Mouse (Mus musculus) liver, postnatal 0 days (tissue): ENCODE data around the gene Ndufb8. TPM values are rescaled to one million over a fixed set of nuclear protein-coding genes. Genes with fewer than 3 reads are reported as not detected.

Experiments used
- ATAC-seq: fragments of 200-750 bp; cut with Nextera tagmentation; 2 replicates; pipeline ENCODE4 v1.8.0; 2017; ENCODE audit warnings: mild to moderate bottlenecking, moderate library complexity
- DNase-seq: peaks from one replicate; pipeline ENCODE4 v3.0.0-alpha.2; 2016
- H3K27ac ChIP-seq: fragments of 300-500 bp; sonication (generic); 2 replicates; pipeline ENCODE4 v1.5.1; 2014; ENCODE audit warnings: antibody characterized with exemption, moderate library complexity, mild to moderate bottlenecking, low read depth
- H3K27me3 ChIP-seq: fragments of 300-500 bp; sonication (generic); 2 replicates; pipeline ENCODE4 v1.6.1; 2014; ENCODE audit warnings: low read length, control low read depth, mixed read lengths; ENCODE audit not compliant: insufficient read depth
- H3K36me3 ChIP-seq: fragments of 300-500 bp; sonication (generic); replicated peaks from 2 replicates; pipeline ENCODE4 v1.6.1; 2014; ENCODE audit warnings: mild to moderate bottlenecking, control low read depth, low read length, moderate library complexity, mixed read lengths; ENCODE audit not compliant: insufficient read depth
- H3K4me1 ChIP-seq: fragments of 300-500 bp; sonication (generic); 2 replicates; pipeline ENCODE4 v1.6.1; 2014; ENCODE audit warnings: antibody characterized with exemption, mild to moderate bottlenecking, control low read depth; ENCODE audit not compliant: insufficient read depth
- H3K4me2 ChIP-seq: fragments of 300-500 bp; sonication (generic); 2 replicates; pipeline ENCODE4 v1.6.1; 2014; ENCODE audit warnings: low read depth, mild to moderate bottlenecking, low read length, moderate library complexity, mixed read lengths
- H3K4me3 ChIP-seq: fragments of 300-500 bp; sonication (generic); 2 replicates; pipeline ENCODE4 v1.5.1; 2014; ENCODE audit warnings: low read depth, low read length
- H3K9ac ChIP-seq: fragments of 300-500 bp; sonication (generic); replicated peaks from 2 replicates; pipeline ENCODE4 v1.6.1; 2014; ENCODE audit warnings: mild to moderate bottlenecking, moderate library complexity
- H3K9me3 ChIP-seq: fragments of 300-500 bp; sonication (generic); 2 replicates; pipeline ENCODE4 v1.6.1; 2016; ENCODE audit warnings: mild to moderate bottlenecking, control low read depth, low read length, mixed read lengths
- CTCF ChIP-seq: sonication (generic); IDR thresholded peaks from 2 replicates; pipeline ENCODE4 v1.5.1; 2016; ENCODE audit warnings: antibody characterized with exemption, low read depth
- EP300 ChIP-seq: IDR thresholded peaks from 2 replicates; pipeline ENCODE4 v1.6.1; 2016; ENCODE audit warnings: antibody characterized with exemption, low read depth, mild to moderate bottlenecking
- WGBS: fragments of 180-500 bp; shearing (Covaris S2); extraction: QIAGEN DNeasy Blood & Tissue Kit; methylation state at CpG from one replicate; pipeline ENCODE4 v1.1.7; 2014; ENCODE audit not compliant: insufficient replicate concordance; 5-methylcytosine and 5-hydroxymethylcytosine counted together
- polyA plus RNA-seq: library from polyadenylated mRNA; unstranded; fragments of >200 nt; fragmentation: Nextera tagmentation; extraction: Ambion mirVana; gene quantifications from 2 replicates; pipeline ENCODE4 v1.2.1, GENCODE M21; 2015

The Ndufb8 gene
- polyA plus RNA-seq, 1 experiment from 2014 or later = 410 TPM

GRCm38 (mm10) chr19:44513054-44513833 lies 42.0 kb downstream of the Ndufb8 start:
- 22% methylated on average over 11 of the region's 11 CpGs for WGBS
- Histone ChIP-seq H3K36me3 (no peaks in the 10 kb centered on the region), H3K9ac (no peak overlapping the region), H3K27ac (no peak overlapping the region), H3K4me2 (no peak overlapping the region), H3K27me3 (peaks cover 70% of the 10 kb centered on the region), H3K4me1 (peaks cover 8% of the 10 kb centered on the region), H3K4me3 (no peak overlapping the region), H3K9me3 (no peaks in the 10 kb centered on the region)
- DNase-seq = no peak
- no peak for ATAC-seq
- no peak for TF ChIP-seq CTCF
- TF ChIP-seq EP300 = no peak

- no peak for DNase-seq
- Histone ChIP-seq H3K27me3 (peaks cover 70% of the 10 kb centered on the region), H3K4me3 (no peak overlapping the region), H3K36me3 (no peaks in the 10 kb centered on the region), H3K4me2 (no peak overlapping the region), H3K9ac (no peak overlapping the region), H3K4me1 (peaks cover 8% of the 10 kb centered on the region), H3K9me3 (no peaks in the 10 kb centered on the region), H3K27ac (no peak overlapping the region)
- no peak for ATAC-seq
- TF ChIP-seq EP300 = no peak
- no peak for TF ChIP-seq CTCF
- 36% methylated on average over 5 of the region's 5 CpGs for WGBS
Observed at GRCm38 (mm10) chr19:44512601-44513000, 42.6 kb downstream of the Ndufb8 start.

GRCm38 (mm10) chr19:44511451-44512231 lies 43.6 kb downstream of the Ndufb8 start:
- Histone ChIP-seq H3K4me2 (peak overlapping the region; percentile 57), H3K9ac (no peak overlapping the region), H3K9me3 (no peaks in the 10 kb centered on the region), H3K27ac (no peak overlapping the region), H3K4me3 (peak overlapping the region; percentile 25), H3K36me3 (no peaks in the 10 kb centered on the region), H3K4me1 (peaks cover 8% of the 10 kb centered on the region), H3K27me3 (peaks cover 77% of the 10 kb centered on the region)
- TF ChIP-seq CTCF = no peak
- TF ChIP-seq EP300 = no peak
- ATAC-seq = no peak
- 1% methylated on average over 64 of the region's 66 CpGs for WGBS
- no peak for DNase-seq

GRCm38 (mm10) chr19:44510534-44511175 lies 44.6 kb downstream of the Ndufb8 start:
- Histone ChIP-seq H3K4me1 (peaks cover 8% of the 10 kb centered on the region), H3K4me3 (0 out of 2 replicates have a peak overlapping the region, but pooled peaks have one; percentile 1), H3K27me3 (peaks cover 75% of the 10 kb centered on the region), H3K27ac (no peak overlapping the region), H3K36me3 (no peaks in the 10 kb centered on the region), H3K9me3 (no peaks in the 10 kb centered on the region), H3K9ac (no peak overlapping the region), H3K4me2 (no peak overlapping the region)
- no peak for DNase-seq
- TF ChIP-seq EP300 (no peak), CTCF (no peak)
- no peak for ATAC-seq
- WGBS = 4% methylated on average over 12 of the region's 12 CpGs

- H3K27me3 ChIP-seq = peaks cover 18% of the 10 kb centered on the region; the same call in 1 of the 2 replicates
- H3K4me1 ChIP-seq = no peaks in the 10 kb centered on the region
- ATAC-seq (no peak), DNase-seq (no peak)
- no peaks in the 10 kb centered on the region for H3K36me3 ChIP-seq
- H3K9ac ChIP-seq = no peak overlapping the region
- no peak overlapping the region for H3K4me2 ChIP-seq
- H3K9me3 ChIP-seq = no peaks in the 10 kb centered on the region
- no peak overlapping the region for H3K4me3 ChIP-seq
- WGBS = 53% methylated on average over 4 of the region's 4 CpGs
- no peak for TF ChIP-seq CTCF
- no peak overlapping the region for H3K27ac ChIP-seq
Observed at GRCm38 (mm10) chr19:44502741-44503140, 52.5 kb downstream of the Ndufb8 start.

- peaks cover 15% of the 10 kb centered on the region; the same call in 1 of the 2 replicates for H3K27me3 ChIP-seq
- WGBS = 77% methylated on average over 6 of the region's 6 CpGs
Observed at GRCm38 (mm10) chr19:44501925-44502324, 53.3 kb downstream of the Ndufb8 start.

More at GRCm38 (mm10) chr19:44501925-44502324, 53.3 kb downstream of the Ndufb8 start:
- ATAC-seq (no peak), DNase-seq (no peak)
- Histone ChIP-seq H3K9ac (no peak overlapping the region), H3K4me2 (no peak overlapping the region), H3K36me3 (no peaks in the 10 kb centered on the region), H3K4me1 (no peaks in the 10 kb centered on the region), H3K4me3 (no peak overlapping the region), H3K27ac (no peak overlapping the region), H3K9me3 (no peaks in the 10 kb centered on the region)
- TF ChIP-seq EP300 (no peak), CTCF (no peak)
